ENCODE assay signal across 7 mouse cellular contexts in genomic region chr6:77628573-77629192, GRCm38 (mm10).
A peak's percentile ranks its signal among the peaks of the same experiment; 100 is the strongest.
DNase-seq lines count a peak whose midpoint lies in the region; ATAC-seq and TF ChIP-seq lines count a peak whose summit lies in the region.

No protein-coding gene starts in this region.

- no peaks in the 10 kb centered on the region for H3K36me3 ChIP-seq in lung, embryonic 14.5 days (ENCODE audit: insufficient read depth)
- H3K36me3 ChIP-seq in hindbrain, postnatal 0 days (ENCODE audit: insufficient read depth, low read length), result no peaks in the 10 kb centered on the region
- H3K36me3 ChIP-seq in midbrain, embryonic 15.5 days (replicated peaks), result no peaks in the 10 kb centered on the region

- no peaks in the 10 kb centered on the region for H3K9me3 ChIP-seq in lung, embryonic 14.5 days (ENCODE audit: low read depth, low read length)
- H3K9me3 ChIP-seq in hindbrain, postnatal 0 days (ENCODE audit: low read length), result no peaks in the 10 kb centered on the region
- no peaks in the 10 kb centered on the region for H3K9me3 ChIP-seq in midbrain, embryonic 15.5 days

- peak; percentile 87; the same call in 1 of the 2 replicates for ATAC-seq in lung, embryonic 14.5 days (ENCODE audit: insufficient read depth)
- peak; percentile 89 for ATAC-seq in hindbrain, postnatal 0 days
- peak; percentile 91 for ATAC-seq in midbrain, embryonic 15.5 days (replicated peaks)

- H3K4me3 ChIP-seq in lung, embryonic 14.5 days (ENCODE audit: low read depth, low read length), result no peak overlapping the region
- no peak overlapping the region for H3K4me3 ChIP-seq in hindbrain, postnatal 0 days (ENCODE audit: low read length)
- H3K4me3 ChIP-seq in midbrain, embryonic 15.5 days, result no peak overlapping the region

- no peaks in the 10 kb centered on the region for H3K4me1 ChIP-seq in lung, embryonic 14.5 days (ENCODE audit: insufficient read depth)
- no peaks in the 10 kb centered on the region for H3K4me1 ChIP-seq in hindbrain, postnatal 0 days (ENCODE audit: insufficient read depth, low read length)
- H3K4me1 ChIP-seq in midbrain, embryonic 15.5 days, result no peaks in the 10 kb centered on the region

- H3K27me3 ChIP-seq in lung, embryonic 14.5 days (ENCODE audit: insufficient read depth, low read length), result no peaks in the 10 kb centered on the region
- no peaks in the 10 kb centered on the region for H3K27me3 ChIP-seq in hindbrain, postnatal 0 days (ENCODE audit: insufficient read depth, low read length)
- no peaks in the 10 kb centered on the region for H3K27me3 ChIP-seq in midbrain, embryonic 15.5 days (replicated peaks)

- 44% methylated on average over 7 of the region's 7 CpGs for WGBS in lung, embryonic 14.5 days
- WGBS in hindbrain, postnatal 0 days, result 52% methylated on average over 7 of the region's 7 CpGs
- 56% methylated on average over 7 of the region's 7 CpGs for WGBS in midbrain, embryonic 15.5 days

- no peak overlapping the region for H3K27ac ChIP-seq in lung, embryonic 14.5 days (ENCODE audit: low read depth)
- no peak overlapping the region for H3K27ac ChIP-seq in hindbrain, postnatal 0 days
- H3K27ac ChIP-seq in midbrain, embryonic 15.5 days, result no peak overlapping the region

- H3K9ac ChIP-seq in lung, embryonic 14.5 days, result no peak overlapping the region
- no peak overlapping the region for H3K9ac ChIP-seq in hindbrain, postnatal 0 days (replicated peaks; ENCODE audit: low read length)
- H3K9ac ChIP-seq in midbrain, embryonic 15.5 days, result no peak overlapping the region

- H3K4me2 ChIP-seq in lung, embryonic 14.5 days, result no peak overlapping the region
- H3K4me2 ChIP-seq in hindbrain, postnatal 0 days (ENCODE audit: low read depth, low read length), result no peak overlapping the region
- no peak overlapping the region for H3K4me2 ChIP-seq in midbrain, embryonic 15.5 days

- peak; percentile 70 for DNase-seq in lung, embryonic 14.5 days
- DNase-seq in lung, postnatal 4 days, result no peak
- peak; percentile 44 to 67 for DNase-seq in cerebellum, postnatal 14 days
- peak; percentile 81 for DNase-seq in hindbrain, postnatal 0 days (ENCODE audit: low spot score)
- DNase-seq in urinary bladder, adult 2 months (ENCODE audit: low spot score), result no peak
- no peak for DNase-seq in thymus, postnatal 14 days

- peak; percentile 74 for TF ChIP-seq CTCF in lung, embryonic 14.5 days (IDR thresholded peaks at IDR 0.05; ENCODE audit: low read depth)
- peak; percentile 86 for TF ChIP-seq CTCF in hindbrain, postnatal 0 days (IDR thresholded peaks at IDR 0.05; ENCODE audit: low read depth)

Comparison
In these comparisons a context has a peak if more than half of its experiments do, and no peak if none do; other contexts are left out.
1. DNase-seq: peak in lung, embryonic 14.5 days (single experiment), cerebellum, postnatal 14 days (2 of 2) and hindbrain, postnatal 0 days (single experiment); none in lung, postnatal 4 days (0 of 2), urinary bladder, adult 2 months (single experiment) and thymus, postnatal 14 days (single experiment).
2. Peak in every context shown above with its lines, with median percentiles within 50 percentile points of each other: ATAC-seq.